Mouse (Mus musculus): ENCODE data around the gene Slc7a7. TPM values are rescaled to one million over a fixed set of nuclear protein-coding genes. Genes with fewer than 3 reads are reported as not detected.

The Slc7a7 gene
- polyA plus RNA-seq, 1 experiment = 19.5 TPM

- H3K4me1 ChIP-seq (ENCODE audit: control insufficient read depth, insufficient read depth, low read length) = peaks cover 7% of the 10 kb centered on the region
- no peaks in the 10 kb centered on the region for H3K36me3 ChIP-seq (ENCODE audit: control insufficient read depth, insufficient read depth, low read length)
- TF ChIP-seq CTCF (IDR thresholded peaks at IDR 0.05; ENCODE audit: control insufficient read depth, insufficient read depth, insufficient replicate concordance, low read depth, low read length) (no peak), POLR2A (IDR thresholded peaks at IDR 0.05; ENCODE audit: control insufficient read depth, low read depth, low read length) (peak; percentile 92)
- peak within 1 kb of the TSS; percentile 93 for H3K27ac ChIP-seq (ENCODE audit: control insufficient read depth, insufficient read depth, low read depth, low read length)
- H3K4me3 ChIP-seq (ENCODE audit: control insufficient read depth, low read depth, low read length) = peak within 1 kb of the TSS; percentile 88
- no peaks in the 10 kb centered on the region for H3K27me3 ChIP-seq (ENCODE audit: control insufficient read depth, insufficient read depth, low read length)
Observed at GRCm38 (mm10) chr14:54426689-54427398, 9.3 kb upstream of the Slc7a7 start, which contains the start of gene Mrpl52. Gene Mrpl52, plus strand, starts transcription at chr14:54426909.

- Histone ChIP-seq H3K4me3 (ENCODE audit: control insufficient read depth, low read depth, low read length) (peak overlapping the region; percentile 88), H3K4me1 (ENCODE audit: control insufficient read depth, insufficient read depth, low read length) (peaks cover 5% of the 10 kb centered on the region), H3K27ac (ENCODE audit: control insufficient read depth, insufficient read depth, low read depth, low read length) (peak overlapping the region; percentile 93), H3K36me3 (ENCODE audit: control insufficient read depth, insufficient read depth, low read length) (no peaks in the 10 kb centered on the region), H3K27me3 (ENCODE audit: control insufficient read depth, insufficient read depth, low read length) (no peaks in the 10 kb centered on the region)
- no peak for TF ChIP-seq CTCF (IDR thresholded peaks at IDR 0.05; ENCODE audit: control insufficient read depth, insufficient read depth, insufficient replicate concordance, low read depth, low read length)
- TF ChIP-seq POLR2A (IDR thresholded peaks at IDR 0.05; ENCODE audit: control insufficient read depth, low read depth, low read length) = no peak
Observed at GRCm38 (mm10) chr14:54426003-54426688, 8.6 kb upstream of the Slc7a7 start.

GRCm38 (mm10) chr14:54425540-54425939 is 8.0 kb upstream of the Slc7a7 start:
- peaks cover 4% of the 10 kb centered on the region; the same call in 1 of the 2 replicates for H3K4me1 ChIP-seq (ENCODE audit: control insufficient read depth, insufficient read depth, low read length)
- H3K36me3 ChIP-seq (ENCODE audit: control insufficient read depth, insufficient read depth, low read length) = no peaks in the 10 kb centered on the region
- TF ChIP-seq POLR2A (IDR thresholded peaks at IDR 0.05; ENCODE audit: control insufficient read depth, low read depth, low read length) (no peak), CTCF (IDR thresholded peaks at IDR 0.05; ENCODE audit: control insufficient read depth, insufficient read depth, insufficient replicate concordance, low read depth, low read length) (no peak)
- H3K27ac ChIP-seq (ENCODE audit: control insufficient read depth, insufficient read depth, low read depth, low read length) = no peak overlapping the region
- H3K27me3 ChIP-seq (ENCODE audit: control insufficient read depth, insufficient read depth, low read length) = no peaks in the 10 kb centered on the region
- no peak overlapping the region; the same call in 1 of the 2 replicates for H3K4me3 ChIP-seq (ENCODE audit: control insufficient read depth, low read depth, low read length)

- H3K36me3 ChIP-seq (ENCODE audit: control insufficient read depth, insufficient read depth, low read length) = no peaks in the 10 kb centered on the region
- H3K27me3 ChIP-seq (ENCODE audit: control insufficient read depth, insufficient read depth, low read length) = no peaks in the 10 kb centered on the region
Observed at GRCm38 (mm10) chr14:54424634-54425033, 7.1 kb upstream of the Slc7a7 start.

GRCm38 (mm10) chr14:54423406-54423805 is 5.8 kb upstream of the Slc7a7 start:
- Histone ChIP-seq H3K27me3 (ENCODE audit: control insufficient read depth, insufficient read depth, low read length) (no peaks in the 10 kb centered on the region), H3K4me1 (ENCODE audit: control insufficient read depth, insufficient read depth, low read length) (peaks cover 2% of the 10 kb centered on the region; the same call in 1 of the 2 replicates), H3K4me3 (ENCODE audit: control insufficient read depth, low read depth, low read length) (no peak overlapping the region), H3K27ac (ENCODE audit: control insufficient read depth, insufficient read depth, low read depth, low read length) (no peak overlapping the region), H3K36me3 (ENCODE audit: control insufficient read depth, insufficient read depth, low read length) (no peaks in the 10 kb centered on the region)
- TF ChIP-seq CTCF (IDR thresholded peaks at IDR 0.05; ENCODE audit: control insufficient read depth, insufficient read depth, insufficient replicate concordance, low read depth, low read length) = peak; percentile 18; the same call in 1 of the 2 replicates
- no peak for TF ChIP-seq POLR2A (IDR thresholded peaks at IDR 0.05; ENCODE audit: control insufficient read depth, low read depth, low read length)

More at GRCm38 (mm10) chr14:54424634-54425033, 7.1 kb upstream of the Slc7a7 start:
- Histone ChIP-seq H3K27ac (ENCODE audit: control insufficient read depth, insufficient read depth, low read depth, low read length) (no peak overlapping the region), H3K4me3 (ENCODE audit: control insufficient read depth, low read depth, low read length) (no peak overlapping the region), H3K4me1 (ENCODE audit: control insufficient read depth, insufficient read depth, low read length) (peaks cover 2% of the 10 kb centered on the region; the same call in 1 of the 2 replicates)
- no peak for TF ChIP-seq POLR2A (IDR thresholded peaks at IDR 0.05; ENCODE audit: control insufficient read depth, low read depth, low read length)
- TF ChIP-seq CTCF (IDR thresholded peaks at IDR 0.05; ENCODE audit: control insufficient read depth, insufficient read depth, insufficient replicate concordance, low read depth, low read length) = no peak

GRCm38 (mm10) chr14:54421014-54421413 is 3.4 kb upstream of the Slc7a7 start:
- Histone ChIP-seq H3K4me3 (ENCODE audit: control insufficient read depth, low read depth, low read length) (no peak overlapping the region), H3K27ac (ENCODE audit: control insufficient read depth, insufficient read depth, low read depth, low read length) (no peak overlapping the region), H3K4me1 (ENCODE audit: control insufficient read depth, insufficient read depth, low read length) (peaks cover 15% of the 10 kb centered on the region), H3K36me3 (ENCODE audit: control insufficient read depth, insufficient read depth, low read length) (no peaks in the 10 kb centered on the region), H3K27me3 (ENCODE audit: control insufficient read depth, insufficient read depth, low read length) (no peaks in the 10 kb centered on the region)
- TF ChIP-seq CTCF (IDR thresholded peaks at IDR 0.05; ENCODE audit: control insufficient read depth, insufficient read depth, insufficient replicate concordance, low read depth, low read length) (no peak), POLR2A (IDR thresholded peaks at IDR 0.05; ENCODE audit: control insufficient read depth, low read depth, low read length) (no peak)

- H3K4me1 ChIP-seq (ENCODE audit: control insufficient read depth, insufficient read depth, low read length) = peaks cover 15% of the 10 kb centered on the region
- no peaks in the 10 kb centered on the region for H3K27me3 ChIP-seq (ENCODE audit: control insufficient read depth, insufficient read depth, low read length)
- no peaks in the 10 kb centered on the region for H3K36me3 ChIP-seq (ENCODE audit: control insufficient read depth, insufficient read depth, low read length)
- TF ChIP-seq CTCF (IDR thresholded peaks at IDR 0.05; ENCODE audit: control insufficient read depth, insufficient read depth, insufficient replicate concordance, low read depth, low read length) (no peak), POLR2A (IDR thresholded peaks at IDR 0.05; ENCODE audit: control insufficient read depth, low read depth, low read length) (no peak)
- H3K27ac ChIP-seq (ENCODE audit: control insufficient read depth, insufficient read depth, low read depth, low read length) = no peak overlapping the region
- H3K4me3 ChIP-seq (ENCODE audit: control insufficient read depth, low read depth, low read length) = no peak overlapping the region
Observed at GRCm38 (mm10) chr14:54416830-54417229, 750 bp downstream of the Slc7a7 start.

Data from testis, adult 2 months (tissue).